Mouse (Mus musculus) small intestine, adult 2 months (tissue): ENCODE data around the gene Scn3b.

Source experiments
- CTCF ChIP-seq: fragments of 200-500 bp; IDR thresholded peaks from 2 replicates; pipeline ENCODE4 v1.5.1; 2012; ENCODE audit warnings: low read depth, mild to moderate bottlenecking, control low read depth, inconsistent platforms, low read length, moderate library complexity, mixed read lengths; ENCODE audit not compliant: insufficient replicate concordance, insufficient read length; ENCODE audit errors: extremely low read depth
- POLR2A ChIP-seq: fragments of 200-500 bp; IDR thresholded peaks from 2 replicates; pipeline ENCODE4 v1.6.1; 2012; ENCODE audit warnings: low read depth, mild to moderate bottlenecking, control low read depth, inconsistent platforms, low read length, moderate library complexity

DNA sequence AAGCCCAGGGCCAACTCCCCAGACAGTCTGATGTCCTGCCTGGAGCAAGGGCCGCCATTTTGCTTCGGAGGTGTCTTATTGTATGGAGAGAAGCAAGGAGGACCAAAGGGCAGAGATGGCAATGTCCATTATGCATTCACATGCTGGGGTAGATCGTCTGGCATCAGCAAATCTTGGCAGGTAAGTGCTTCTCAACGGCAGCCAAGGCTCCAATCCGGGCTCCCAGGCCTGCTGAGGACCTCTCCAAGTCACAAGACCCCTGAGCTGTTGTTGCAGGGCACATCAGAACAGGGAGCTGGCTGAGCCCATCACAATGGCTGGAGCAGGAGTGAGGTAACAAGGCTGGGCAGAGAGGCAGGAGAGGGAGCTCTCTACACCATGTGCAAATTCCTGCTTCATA is 24.7 kb downstream of the Scn3b start:
- TF ChIP-seq CTCF, result no peak
- no peak for TF ChIP-seq POLR2A
